Mouse (Mus musculus) olfactory bulb, adult 2 months (tissue): ENCODE results near the gene Fosl2.

Source experiments
- CTCF ChIP-seq: fragments of 200-500 bp; IDR thresholded peaks from 2 replicates; pipeline ENCODE4 v1.5.1; 2012; ENCODE audit warnings: low read depth, mild to moderate bottlenecking, low read length, moderate library complexity; ENCODE audit not compliant: insufficient read depth
- POLR2A ChIP-seq: fragments of 200-500 bp; IDR thresholded peaks from 2 replicates; pipeline ENCODE4 v1.6.1; 2012; ENCODE audit warnings: mild to moderate bottlenecking, low read depth, low read length, moderate library complexity; ENCODE audit not compliant: insufficient read depth

- no peak for TF ChIP-seq POLR2A
- no peak for TF ChIP-seq CTCF
Observed at GRCm38 (mm10) chr5:32127226-32127625, 8.4 kb upstream of the Fosl2 start.
